Mouse (Mus musculus) stomach, postnatal 0 days (tissue): Measurements from ENCODE around the gene Ppm1h.

ENCODE experiments used
- CTCF ChIP-seq: IDR thresholded peaks from 2 replicates; pipeline ENCODE4 v1.5.1; 2016; ENCODE audit warnings: antibody characterized with exemption, low read depth, mild to moderate bottlenecking, moderate library complexity
- EP300 ChIP-seq: optimal IDR thresholded peaks from 2 replicates; pipeline ENCODE3; 2016; ENCODE audit warnings: antibody characterized with exemption

DNA sequence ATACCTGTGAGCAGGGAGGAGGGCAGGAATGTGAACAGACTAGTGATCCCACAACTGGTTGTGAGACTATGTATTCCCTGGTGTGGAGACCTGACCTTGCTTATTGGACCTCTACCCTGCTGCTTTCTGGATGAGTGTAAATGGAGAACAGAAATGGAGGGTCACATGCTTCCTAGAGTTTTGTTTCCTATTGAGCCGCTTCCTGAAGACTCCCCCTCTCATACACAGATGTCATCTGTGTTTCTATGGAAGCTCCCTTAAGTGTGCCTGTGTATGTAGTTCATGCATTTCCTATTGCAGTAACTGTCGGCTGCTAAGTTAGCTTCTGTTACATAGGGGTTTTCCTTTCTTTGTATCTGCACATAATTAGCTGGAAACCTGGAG, 75.4 kb downstream of the Ppm1h start:
- TF ChIP-seq CTCF, result no peak
- TF ChIP-seq EP300, result no peak
